Mouse (Mus musculus) urinary bladder, postnatal 36 days (tissue): ENCODE data around the gene Aars2.

Experiments
- DNase-seq, 2 experiments: peaks; one replicate each; pipeline ENCODE4 v3.0.0; 2022; ENCODE audit warnings: low spot score in 2 of 2, mixed read lengths in 1 of 2

Gene Aars2

GRCm38 (mm10) chr17:45500981-45501380, 5.7 kb upstream of the Aars2 start:
- DNase-seq: no peak

- DNase-seq: no peak
Measured at GRCm38 (mm10) chr17:45502324-45502723, 4.3 kb upstream of the Aars2 start.

GRCm38 (mm10) chr17:45503301-45503973, 3.2 kb upstream of the Aars2 start:
- no peak for DNase-seq

- DNase-seq: no peak
Measured at GRCm38 (mm10) chr17:45505941-45506465, 638 bp upstream of the Aars2 start.

- no peak for DNase-seq
Measured at GRCm38 (mm10) chr17:45510871-45511270, 4.2 kb downstream of the Aars2 start.

- no peak for DNase-seq
Measured at GRCm38 (mm10) chr17:45511757-45512156, 5.1 kb downstream of the Aars2 start.

GRCm38 (mm10) chr17:45515204-45515726, 8.6 kb downstream of the Aars2 start:
- no peak for DNase-seq

GRCm38 (mm10) chr17:45515806-45516205, 9.2 kb downstream of the Aars2 start:
- DNase-seq: no peak

GRCm38 (mm10) chr17:45516488-45516887, 9.8 kb downstream of the Aars2 start:
- peak; percentile 51 to 57 for DNase-seq

GRCm38 (mm10) chr17:45517135-45517534, 10.5 kb downstream of the Aars2 start:
- no peak for DNase-seq

GRCm38 (mm10) chr17:45517549-45518215, 11.0 kb downstream of the Aars2 start:
- no peak for DNase-seq

GRCm38 (mm10) chr17:45518766-45519475, 12.3 kb downstream of the Aars2 start:
- DNase-seq: no peak

GRCm38 (mm10) chr17:45520136-45520535, 13.5 kb downstream of the Aars2 start:
- DNase-seq: no peak

GRCm38 (mm10) chr17:45523263-45523662, 16.6 kb downstream of the Aars2 start, which contains the start of gene Tcte1:
Gene Tcte1 (plus strand): TSS chr17:45523434.
- DNase-seq: no peak

- DNase-seq: no peak
Measured at GRCm38 (mm10) chr17:45524961-45525360, 18.3 kb downstream of the Aars2 start.

- DNase-seq: no peak
Measured at GRCm38 (mm10) chr17:45526571-45526970, 19.9 kb downstream of the Aars2 start.

GRCm38 (mm10) chr17:45530346-45530782, 23.7 kb downstream of the Aars2 start:
- no peak for DNase-seq

- DNase-seq: no peak
Measured at GRCm38 (mm10) chr17:45532896-45533295, 26.3 kb downstream of the Aars2 start.

- no peak for DNase-seq
Measured at GRCm38 (mm10) chr17:45536264-45536663, 29.6 kb downstream of the Aars2 start.

- DNase-seq: no peak
Measured at GRCm38 (mm10) chr17:45538394-45538793, 31.8 kb downstream of the Aars2 start.

GRCm38 (mm10) chr17:45539664-45540063, 33.0 kb downstream of the Aars2 start:
- no peak for DNase-seq

GRCm38 (mm10) chr17:45542129-45542528, 35.5 kb downstream of the Aars2 start:
- no peak for DNase-seq
